In the genomic region with DNA sequence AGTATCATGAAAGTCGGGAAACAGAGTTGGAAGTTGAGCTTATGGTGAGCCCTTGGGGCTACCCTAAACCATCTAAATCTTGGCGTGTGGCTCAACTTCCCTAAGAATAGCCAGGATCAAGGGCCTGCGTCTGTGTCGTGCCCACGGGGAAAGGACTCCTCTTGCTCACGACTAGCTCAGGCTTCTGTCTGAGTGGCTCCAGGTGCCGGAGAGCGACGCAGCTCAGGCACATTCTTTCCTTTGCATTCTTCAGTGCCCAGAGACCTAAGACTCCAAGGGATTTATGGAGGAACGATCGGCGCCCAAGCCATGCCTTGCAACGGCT, we compare ENCODE assay signal across 8 mouse cellular contexts. TPM values are rescaled to one million over a fixed set of nuclear protein-coding genes. Genes with fewer than 3 reads are reported as not detected.
DNase-seq lines count a peak whose midpoint lies in the region; ATAC-seq and TF ChIP-seq lines count a peak whose summit lies in the region.

No protein-coding gene starts in this region.

- ATAC-seq in heart, embryonic 13.5 days (ENCODE audit: extremely low read depth, insufficient number of reproducible peaks, low FRiP score, low TSS enrichment): no peak
- ATAC-seq in hindbrain, embryonic 13.5 days (ENCODE audit: low FRiP score): peak; percentile 66
- ATAC-seq in midbrain, embryonic 12.5 days (ENCODE audit: low FRiP score, low read depth): peak; percentile 59

- TF ChIP-seq POLR2A in MEL (IDR thresholded peaks at IDR 0.05; ENCODE audit: control insufficient read depth in 1 of 2, insufficient read depth in 1 of 2, low read depth in 1 of 2, low read length in 2 of 2, poor library complexity in 1 of 2): no peak

- H3K9me3 ChIP-seq in heart, embryonic 13.5 days: no peaks in the 10 kb centered on the region
- H3K9me3 ChIP-seq in MEL (replicated peaks; ENCODE audit: insufficient read depth, low read length): no peaks in the 10 kb centered on the region
- H3K9me3 ChIP-seq in hindbrain, embryonic 13.5 days: no peaks in the 10 kb centered on the region
- H3K9me3 ChIP-seq in midbrain, embryonic 12.5 days: no peaks in the 10 kb centered on the region

- peak overlapping the region; percentile 99 for H3K4me3 ChIP-seq in heart, embryonic 13.5 days
- H3K4me3 ChIP-seq in MEL (ENCODE audit: control insufficient read depth in 1 of 2, insufficient read depth in 1 of 2, low read depth in 2 of 2, low read length in 2 of 2): peak overlapping the region; percentile 75 to 87
- peak overlapping the region; percentile 94 for H3K4me3 ChIP-seq in hindbrain, embryonic 13.5 days
- peak overlapping the region; percentile 98 for H3K4me3 ChIP-seq in midbrain, embryonic 12.5 days

- no peak for TF ChIP-seq RAD21 in MEL (IDR thresholded peaks at IDR 0.05; ENCODE audit: low read depth, low read length)

- no peak for DNase-seq in heart, postnatal 10 days
- DNase-seq in MEL (ENCODE audit: low read depth, low spot score): no peak
- DNase-seq in thymus, postnatal 4 days: no peak
- no peak for DNase-seq in gastrocnemius, postnatal 14 days
- no peak for DNase-seq in urinary bladder, adult 18-20 months (ENCODE audit: low spot score in 2 of 2)

- no peak for TF ChIP-seq EP300 in MEL (IDR thresholded peaks at IDR 0.05; ENCODE audit: low read depth in 1 of 2, low read length in 2 of 2)

- H3K27me3 ChIP-seq in heart, embryonic 13.5 days (replicated peaks): no peaks in the 10 kb centered on the region
- H3K27me3 ChIP-seq in MEL (ENCODE audit: control insufficient read depth in 1 of 2, insufficient read depth in 2 of 2, low read length in 2 of 2): no peaks in the 10 kb centered on the region
- no peaks in the 10 kb centered on the region for H3K27me3 ChIP-seq in hindbrain, embryonic 13.5 days
- H3K27me3 ChIP-seq in midbrain, embryonic 12.5 days: no peaks in the 10 kb centered on the region

- H3K4me2 ChIP-seq in heart, embryonic 13.5 days: peak overlapping the region; percentile 78
- peak overlapping the region; percentile 73 for H3K4me2 ChIP-seq in hindbrain, embryonic 13.5 days
- peak overlapping the region; percentile 72 for H3K4me2 ChIP-seq in midbrain, embryonic 12.5 days (replicated peaks)

- H3K36me3 ChIP-seq in heart, embryonic 13.5 days: no peaks in the 10 kb centered on the region
- H3K36me3 ChIP-seq in MEL (ENCODE audit: control insufficient read depth in 1 of 2, insufficient read depth in 2 of 2, low read length in 2 of 2): peaks cover 0 to 14% of the 10 kb centered on the region in 2 experiments; a peak in 2 of 4 replicates
- H3K36me3 ChIP-seq in hindbrain, embryonic 13.5 days: no peaks in the 10 kb centered on the region
- no peaks in the 10 kb centered on the region for H3K36me3 ChIP-seq in midbrain, embryonic 12.5 days

- peaks cover 31% of the 10 kb centered on the region for H3K4me1 ChIP-seq in heart, embryonic 13.5 days
- H3K4me1 ChIP-seq in MEL (ENCODE audit: control insufficient read depth in 1 of 2, insufficient read depth in 2 of 2, low read length in 2 of 2): peaks cover 3 to 7% of the 10 kb centered on the region in 2 experiments; a peak in 3 of 4 replicates
- peaks cover 10% of the 10 kb centered on the region for H3K4me1 ChIP-seq in hindbrain, embryonic 13.5 days (replicated peaks)
- peaks cover 4% of the 10 kb centered on the region for H3K4me1 ChIP-seq in midbrain, embryonic 12.5 days

- peak overlapping the region; percentile 100 for H3K27ac ChIP-seq in heart, embryonic 13.5 days (replicated peaks)
- peak overlapping the region; percentile 59 for H3K27ac ChIP-seq in MEL (ENCODE audit: control insufficient read depth, low read depth, low read length)
- H3K27ac ChIP-seq in hindbrain, embryonic 13.5 days: peak overlapping the region; percentile 99
- peak overlapping the region; percentile 99 for H3K27ac ChIP-seq in midbrain, embryonic 12.5 days (replicated peaks)

- peaks cover 16% of the 10 kb centered on the region for H3K79me2 ChIP-seq in MEL (ENCODE audit: control insufficient read depth, insufficient read depth, low read length, poor library complexity)

- WGBS in heart, embryonic 13.5 days: under 1% methylated on average over 13 of the region's 13 CpGs
- under 1% methylated on average over 13 of the region's 13 CpGs for WGBS in hindbrain, embryonic 13.5 days
- WGBS in midbrain, embryonic 12.5 days: 0% methylated on average over 13 of the region's 13 CpGs

- intact Hi-C loops in heart, postnatal 10 days (cut with DNase I): loop anchor here (1.0 to 10.0 kb wide), 7 partner anchors 100 to 394 kb away; no protein-coding TSS in a partner anchor
- intact Hi-C loops in gastrocnemius, postnatal 14 days (cut with DNase I; ENCODE audit: low total_unique reads): loop anchor here (5.0 kb wide), 2 partner anchors 99 to 329 kb away; no protein-coding TSS in a partner anchor

- no peak for TF ChIP-seq CTCF in MEL (IDR thresholded peaks at IDR 0.05 in 2 of 3, conservative IDR thresholded peaks at IDR 0.05 in 1 of 3; ENCODE audit: control insufficient read depth in 1 of 3, insufficient read depth in 1 of 3, low read depth in 2 of 3, low read length in 3 of 3, poor library complexity in 1 of 3, severe bottlenecking in 1 of 3)

- peak overlapping the region; percentile 88 for H3K9ac ChIP-seq in heart, embryonic 13.5 days
- H3K9ac ChIP-seq in MEL (ENCODE audit: control insufficient read depth, low read depth, low read length, poor library complexity, severe bottlenecking): peak overlapping the region; percentile 69
- peak overlapping the region; percentile 77 for H3K9ac ChIP-seq in hindbrain, embryonic 13.5 days
- H3K9ac ChIP-seq in midbrain, embryonic 12.5 days (replicated peaks): peak overlapping the region; percentile 72

TF ChIP-seq in MEL, 35 proteins besides CTCF, POLR2A, EP300 and RAD21:
- TF ChIP-seq NELFE (IDR thresholded peaks at IDR 0.05; ENCODE audit: low read depth, low read length) (no peak), ZMIZ1 (IDR thresholded peaks at IDR 0.05; ENCODE audit: low read depth, low read length) (no peak), MAFK (IDR thresholded peaks at IDR 0.05; ENCODE audit: borderline replicate concordance, low read depth, low read length) (no peak), ZNF384 (IDR thresholded peaks at IDR 0.05; ENCODE audit: low read depth, low read length) (no peak), MXI1 (IDR thresholded peaks at IDR 0.05; ENCODE audit: low read depth, low read length) (no peak), TBP (IDR thresholded peaks at IDR 0.05; ENCODE audit: low read depth, low read length) (no peak), ELF1 (IDR thresholded peaks at IDR 0.05; ENCODE audit: low read depth, low read length) (no peak), HCFC1 (IDR thresholded peaks at IDR 0.05; ENCODE audit: low read depth, low read length) (no peak), MYB (IDR thresholded peaks at IDR 0.05; ENCODE audit: low read depth, low read length) (no peak), TCF12 (IDR thresholded peaks at IDR 0.05; ENCODE audit: low read depth, low read length) (no peak), JUND (IDR thresholded peaks at IDR 0.05; ENCODE audit: low read depth, low read length) (no peak), ZKSCAN1 (IDR thresholded peaks at IDR 0.05; ENCODE audit: low read depth, low read length) (no peak)

RNA-seq across cellular contexts. Expression of gene Arhgap5, which starts 0.7 kb away (rescaled TPM):
- 26.9 and 29.4 TPM in 2 replicates for polyA plus RNA-seq in heart, embryonic 13.5 days (2015; fragmentation: Nextera tagmentation; extraction: Ambion mirVana)
- 10 to 100 TPM; 78.7 to 88.7 TPM for total RNA-seq in heart, postnatal 10 days (2021)
- total RNA-seq in MEL (2012; rRNA removed): 11.8 and 15.1 TPM in 2 replicates
- 100 to 1,000 TPM in 1 of 2 experiments, 10 to 100 TPM in 1; 10.5 to 108 TPM for polyA plus RNA-seq in MEL (2012; ENCODE audit: insufficient read depth in 1 of 2, insufficient read length in 2 of 2, low read depth in 1 of 2, low replicate concordance in 2 of 2, missing spikeins in 1 of 2)
- 35.3 and 37.8 TPM in 2 replicates for polyA plus RNA-seq in hindbrain, embryonic 13.5 days (2015; fragmentation: Nextera tagmentation; extraction: Ambion mirVana)
- polyA plus RNA-seq in midbrain, embryonic 12.5 days (2016; fragmentation: Nextera tagmentation; extraction: Ambion mirVana): 53.9 and 61.7 TPM in 2 replicates
- 10 to 100 TPM; 29.6 to 30.0 TPM for total RNA-seq in gastrocnemius, postnatal 14 days (2021)
